Mouse (Mus musculus) testis, adult 2 months (tissue): ENCODE measurements around the gene Hpn. TPM values are rescaled to one million over a fixed set of nuclear protein-coding genes. Genes with fewer than 3 reads are reported as not detected.

Experiments
- H3K27ac ChIP-seq: fragments of 200-500 bp; 2 replicates; pipeline ENCODE4 v1.5.1; 2012; ENCODE audit warnings: low read depth, low read length; ENCODE audit not compliant: control insufficient read depth, insufficient read depth
- H3K27me3 ChIP-seq: fragments of 200-500 bp; 2 replicates; pipeline ENCODE4 v1.6.1; 2012; ENCODE audit warnings: mild to moderate bottlenecking, low read length, moderate library complexity; ENCODE audit not compliant: control insufficient read depth, insufficient read depth
- H3K36me3 ChIP-seq: fragments of 200-500 bp; 2 replicates; pipeline ENCODE4 v1.6.1; 2012; ENCODE audit warnings: mild to moderate bottlenecking, low read length; ENCODE audit not compliant: control insufficient read depth, insufficient read depth
- H3K4me1 ChIP-seq: fragments of 200-500 bp; 2 replicates; pipeline ENCODE4 v1.6.1; 2012; ENCODE audit warnings: low read length; ENCODE audit not compliant: control insufficient read depth, insufficient read depth
- H3K4me3 ChIP-seq: fragments of 200-500 bp; 2 replicates; pipeline ENCODE4 v1.5.1; 2012; ENCODE audit warnings: low read depth, mild to moderate bottlenecking, low read length, moderate library complexity, mixed read lengths; ENCODE audit not compliant: control insufficient read depth
- CTCF ChIP-seq: fragments of 200-500 bp; IDR thresholded peaks from 2 replicates; pipeline ENCODE4 v1.5.1; 2012; ENCODE audit warnings: low read depth, mild to moderate bottlenecking, inconsistent platforms, low read length, moderate library complexity; ENCODE audit not compliant: control insufficient read depth, insufficient read depth, insufficient replicate concordance
- POLR2A ChIP-seq: fragments of 200-500 bp; IDR thresholded peaks from 2 replicates; pipeline ENCODE4 v1.6.1; 2012; ENCODE audit warnings: low read depth, mild to moderate bottlenecking, inconsistent platforms, low read length, moderate library complexity; ENCODE audit not compliant: control insufficient read depth
- polyA plus RNA-seq: library from polyadenylated mRNA; depleted of rRNA; stranded (reverse); fragments of >200 nt; gene quantifications from 2 replicates; pipeline ENCODE4 v1.2.3, GENCODE M21; 2012

The Hpn gene
- polyA plus RNA-seq, 1 experiment: 0.73 TPM

DNA sequence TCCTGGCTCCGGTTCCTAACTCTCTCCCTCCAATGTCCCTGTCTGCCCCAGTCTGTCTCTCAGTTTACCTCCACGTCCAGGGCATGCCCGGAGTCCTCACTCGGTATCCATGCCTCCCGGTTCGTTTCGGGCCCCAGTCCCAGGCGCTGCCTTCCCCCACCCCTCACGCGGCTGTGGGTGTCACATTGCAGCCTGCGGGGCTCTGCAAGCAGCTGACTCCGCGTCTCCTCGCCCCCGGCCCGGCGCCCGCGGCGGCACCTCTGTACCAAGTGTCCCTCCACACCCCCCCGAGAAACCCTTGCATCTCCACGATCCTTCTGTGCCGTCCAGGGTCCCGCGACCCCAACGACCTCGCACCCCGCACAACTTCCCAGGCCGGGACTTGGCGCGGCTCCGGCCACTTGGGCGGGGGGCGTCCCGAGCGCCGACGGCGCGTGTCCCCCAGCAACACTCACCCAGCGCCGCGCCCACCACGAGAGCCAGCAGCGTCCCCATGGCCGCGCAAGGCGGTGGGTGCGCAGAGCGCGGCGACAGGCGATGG is 11.2 kb upstream of the Hpn start:
- Histone ChIP-seq H3K27me3 (no peaks in the 10 kb centered on the region; the same call in 1 of the 2 replicates), H3K4me1 (peaks cover 12% of the 10 kb centered on the region), H3K4me3 (peak overlapping the region; percentile 70), H3K36me3 (no peaks in the 10 kb centered on the region), H3K27ac (no peak overlapping the region)
- TF ChIP-seq POLR2A: no peak
- TF ChIP-seq CTCF: no peak

DNA sequence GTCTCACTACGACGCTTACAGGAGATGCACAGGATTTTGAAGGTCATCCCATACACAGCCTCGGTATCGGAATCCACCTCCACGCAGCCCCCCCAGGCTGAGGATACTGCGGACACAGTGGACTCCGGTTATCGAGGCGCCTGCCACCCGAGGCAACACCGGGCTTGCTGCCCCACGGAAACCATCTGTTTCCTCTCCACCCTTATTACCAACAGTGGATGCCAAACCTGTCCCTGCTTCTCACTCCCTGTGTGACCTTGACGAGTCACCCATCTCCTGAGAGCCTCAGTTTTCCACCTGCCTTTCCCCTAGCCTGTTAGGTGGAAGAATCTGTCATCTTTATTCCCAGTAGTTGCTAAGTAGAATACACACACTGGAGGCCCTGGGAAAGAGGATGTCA is 10.0 kb upstream of the Hpn start:
- Histone ChIP-seq H3K27ac (no peak overlapping the region), H3K4me3 (no peak overlapping the region), H3K4me1 (peaks cover 12% of the 10 kb centered on the region), H3K36me3 (no peaks in the 10 kb centered on the region), H3K27me3 (no peaks in the 10 kb centered on the region; the same call in 1 of the 2 replicates)
- TF ChIP-seq CTCF (no peak), POLR2A (no peak)

DNA sequence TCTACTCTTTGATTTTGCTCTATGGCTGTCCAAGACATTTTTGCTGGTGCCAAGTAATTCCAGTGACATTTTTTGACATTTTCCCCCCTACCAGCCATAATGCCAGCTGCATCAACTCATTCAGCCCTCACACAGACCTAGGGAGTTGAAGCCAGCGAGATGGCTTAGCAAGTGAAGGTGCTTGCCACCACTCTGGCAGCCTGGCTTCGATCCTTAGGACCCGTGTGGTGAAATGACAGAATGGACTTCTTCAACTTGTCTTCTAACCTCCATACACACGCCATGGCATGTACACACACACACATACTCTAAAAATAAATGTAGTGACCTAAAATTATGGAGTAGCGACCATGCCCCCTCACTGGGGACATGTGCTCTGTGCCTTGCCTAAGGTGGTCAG is 9.3 kb upstream of the Hpn start:
- Histone ChIP-seq H3K36me3 (no peaks in the 10 kb centered on the region), H3K4me3 (no peak overlapping the region), H3K4me1 (peaks cover 12% of the 10 kb centered on the region), H3K27me3 (no peaks in the 10 kb centered on the region; the same call in 1 of the 2 replicates), H3K27ac (no peak overlapping the region)
- TF ChIP-seq CTCF (no peak), POLR2A (no peak)

DNA sequence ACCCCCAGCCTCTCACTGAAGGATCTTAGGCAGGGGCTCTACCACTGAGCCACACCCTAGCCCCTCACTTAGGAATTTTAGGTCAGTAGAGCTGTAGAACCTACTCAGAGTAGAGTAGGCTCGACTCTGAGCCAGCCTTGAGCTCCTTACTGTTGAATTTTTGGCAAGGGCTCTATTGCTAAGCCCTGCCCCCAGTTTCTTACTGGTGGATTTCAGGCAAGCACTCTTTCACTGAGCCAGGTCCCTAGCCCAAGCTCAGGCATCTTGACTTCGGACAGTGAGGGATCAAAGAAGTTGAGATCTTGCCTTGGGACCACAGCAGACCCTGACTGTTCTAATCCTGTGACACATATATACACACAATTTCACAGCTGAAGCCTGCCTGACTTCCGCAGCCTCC is 8.6 kb upstream of the Hpn start:
- H3K27me3 ChIP-seq: no peaks in the 10 kb centered on the region; the same call in 1 of the 2 replicates
- TF ChIP-seq POLR2A (no peak), CTCF (no peak)
- H3K4me3 ChIP-seq: no peak overlapping the region
- no peak overlapping the region for H3K27ac ChIP-seq
- H3K4me1 ChIP-seq: peaks cover 12% of the 10 kb centered on the region
- no peaks in the 10 kb centered on the region for H3K36me3 ChIP-seq

DNA sequence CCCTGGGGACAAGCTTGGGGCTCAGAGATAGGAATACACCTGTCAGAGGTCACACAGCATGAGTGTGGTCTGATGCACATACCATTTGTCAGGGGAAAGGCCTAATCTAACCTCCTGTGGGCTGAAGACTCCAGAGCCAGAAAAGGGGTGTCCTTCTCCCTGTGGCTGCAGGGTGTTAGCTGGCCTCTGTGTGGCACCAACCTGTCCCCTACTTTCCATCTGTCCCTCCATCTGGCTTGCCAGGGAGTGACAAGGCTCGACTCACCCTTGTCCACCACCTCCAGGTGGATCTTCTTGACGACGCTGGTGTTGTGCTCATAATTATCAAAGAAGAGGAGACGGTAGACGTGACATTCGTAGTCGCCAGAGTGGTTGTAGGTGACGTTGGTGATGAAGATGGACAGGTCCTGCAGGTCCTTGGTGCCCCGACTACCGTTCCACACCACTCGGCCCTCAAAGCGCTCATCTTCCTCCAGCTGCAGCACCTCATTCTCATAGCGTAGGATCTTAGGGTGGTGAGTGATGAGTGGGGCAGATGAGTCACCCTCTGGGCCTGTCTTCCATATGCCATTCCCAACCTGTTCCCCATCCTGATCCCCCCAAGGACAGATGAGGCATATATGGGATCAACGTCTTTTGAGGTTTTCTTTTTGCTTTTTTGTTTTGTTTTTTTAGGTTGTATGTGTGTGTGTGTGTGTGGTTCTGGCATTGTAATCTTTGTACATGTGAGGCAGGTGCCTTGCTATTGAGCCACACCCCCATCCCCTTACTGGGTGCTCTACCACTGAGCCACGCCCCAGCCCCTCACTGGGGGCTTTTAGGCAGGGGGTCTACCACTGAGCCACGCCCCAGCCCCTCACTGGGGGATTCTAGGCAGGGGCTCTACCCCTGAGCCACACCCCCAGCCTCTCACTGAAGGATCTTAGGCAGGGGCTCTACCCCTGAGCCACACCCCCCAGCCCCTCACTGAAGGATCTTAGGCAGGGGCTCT is 7.8 kb upstream of the Hpn start:
- Histone ChIP-seq H3K4me1 (peaks cover 12% of the 10 kb centered on the region), H3K4me3 (no peak overlapping the region), H3K36me3 (no peaks in the 10 kb centered on the region), H3K27ac (no peak overlapping the region), H3K27me3 (no peaks in the 10 kb centered on the region; the same call in 1 of the 2 replicates)
- TF ChIP-seq CTCF (no peak), POLR2A (no peak)

DNA sequence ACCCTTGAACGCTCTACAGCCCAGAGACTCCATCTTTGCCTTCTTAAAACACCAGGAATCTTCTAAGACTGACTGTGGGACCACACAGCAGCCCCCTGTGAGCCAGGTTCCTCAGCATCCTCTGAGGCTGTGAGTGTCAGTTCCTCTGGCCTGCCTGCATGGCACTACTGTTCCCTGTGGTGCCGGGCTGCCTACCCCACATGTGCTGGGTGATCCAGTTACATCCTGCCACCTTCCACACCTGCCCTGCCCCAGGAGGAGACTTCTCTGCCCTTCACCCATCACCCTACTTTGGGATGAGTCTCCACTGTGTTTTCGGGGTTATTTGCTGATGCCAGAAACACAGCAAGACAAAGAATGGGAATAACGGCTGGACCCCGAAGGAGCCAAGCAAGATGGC is 4.5 kb upstream of the Hpn start:
- Histone ChIP-seq H3K36me3 (no peaks in the 10 kb centered on the region), H3K4me1 (peaks cover 14% of the 10 kb centered on the region), H3K27me3 (no peaks in the 10 kb centered on the region; the same call in 1 of the 2 replicates), H3K27ac (no peak overlapping the region), H3K4me3 (no peak overlapping the region)
- no peak for TF ChIP-seq POLR2A
- no peak for TF ChIP-seq CTCF

DNA sequence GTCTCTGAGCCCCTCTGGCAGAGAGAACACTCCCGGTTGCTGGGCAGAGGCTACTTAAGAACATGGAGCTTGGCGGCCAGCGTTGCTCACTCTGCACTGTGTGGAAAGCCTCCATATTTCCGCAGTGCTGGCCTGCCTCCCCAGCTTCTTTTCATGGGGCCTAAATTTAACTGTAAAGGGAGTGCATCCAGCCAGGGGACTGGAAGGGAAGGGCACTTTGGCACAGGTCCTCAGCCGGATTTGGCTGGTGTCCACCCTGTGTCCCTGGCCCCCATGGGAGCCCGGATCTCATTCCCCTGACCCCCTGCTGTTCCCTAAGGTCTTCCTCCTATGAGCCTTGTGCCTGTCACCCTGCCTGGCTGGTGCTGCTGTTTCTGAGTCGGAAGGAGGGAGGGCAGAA is 3.4 kb upstream of the Hpn start:
- Histone ChIP-seq H3K4me3 (no peak overlapping the region), H3K27ac (no peak overlapping the region), H3K27me3 (no peaks in the 10 kb centered on the region; the same call in 1 of the 2 replicates), H3K4me1 (peaks cover 14% of the 10 kb centered on the region), H3K36me3 (no peaks in the 10 kb centered on the region)
- TF ChIP-seq CTCF: no peak
- TF ChIP-seq POLR2A: no peak
